Mouse (Mus musculus) testis, postnatal 14 days (tissue): ENCODE data around the gene Gpank1.

ENCODE experiments used
- DNase-seq: peaks from one replicate; pipeline ENCODE4 v3.0.0; 2021; ENCODE audit warnings: low spot score

Gpank1 gene

GRCm38 (mm10) chr17:35159638-35160037 lies 38.4 kb downstream of the Gpank1 start:
- no peak for DNase-seq

- no peak for DNase-seq
Measured at GRCm38 (mm10) chr17:35161421-35161820, 40.2 kb downstream of the Gpank1 start.

GRCm38 (mm10) chr17:35162121-35162520 lies 40.9 kb downstream of the Gpank1 start:
- no peak for DNase-seq

- no peak for DNase-seq
Measured at GRCm38 (mm10) chr17:35162730-35163129, 41.5 kb downstream of the Gpank1 start.

- no peak for DNase-seq
Measured at GRCm38 (mm10) chr17:35163326-35164081, 42.2 kb downstream of the Gpank1 start.

- no peak for DNase-seq
Measured at GRCm38 (mm10) chr17:35164218-35164567, 42.9 kb downstream of the Gpank1 start.

- peak; percentile 100 for DNase-seq
Measured at GRCm38 (mm10) chr17:35164568-35165450, 43.6 kb downstream of the Gpank1 start, which contains the start of gene Prrc2a. Gene Prrc2a (minus strand): TSS chr17:35164897.

- DNase-seq: no peak
Measured at GRCm38 (mm10) chr17:35165451-35166155, 44.3 kb downstream of the Gpank1 start.

GRCm38 (mm10) chr17:35166352-35167035 lies 45.2 kb downstream of the Gpank1 start:
- no peak for DNase-seq

- DNase-seq: no peak
Measured at GRCm38 (mm10) chr17:35167794-35168193, 46.5 kb downstream of the Gpank1 start.

GRCm38 (mm10) chr17:35168541-35169207 lies 47.4 kb downstream of the Gpank1 start:
- no peak for DNase-seq

- no peak for DNase-seq
Measured at GRCm38 (mm10) chr17:35172445-35173234, 51.4 kb downstream of the Gpank1 start.

- DNase-seq: no peak
Measured at GRCm38 (mm10) chr17:35173329-35173728, 52.1 kb downstream of the Gpank1 start.
